Mouse (Mus musculus): ENCODE measurements around the gene Rab2b. TPM values are rescaled to one million over a fixed set of nuclear protein-coding genes. Genes with fewer than 3 reads are reported as not detected.

Rab2b gene
- 16.7 and 16.8 TPM in 2 replicates for polyA plus RNA-seq (2015; fragmentation: Nextera tagmentation; extraction: Ambion mirVana)

- peak; percentile 98 for ATAC-seq (ENCODE audit: borderline replicate concordance, extremely low read depth, low FRiP score, low TSS enrichment)
- Histone ChIP-seq H3K9ac (peak within 1 kb of the TSS; percentile 79), H3K4me1 (peaks cover 13% of the 10 kb centered on the region), H3K36me3 (peaks cover 10% of the 10 kb centered on the region; the same call in 1 of the 2 replicates), H3K4me3 (peak within 1 kb of the TSS; percentile 87), H3K27ac (peak within 1 kb of the TSS; percentile 80), H3K9me3 (no peaks in the 10 kb centered on the region), H3K4me2 (peak within 1 kb of the TSS; percentile 67), H3K27me3 (no peaks in the 10 kb centered on the region)
- 0% methylated on average over 65 of the region's 66 CpGs for WGBS
These were observed at the start of gene Rab2b, which contains the start of gene Tox4 for GRCm38 (mm10) chr14:52278932-52279746. Gene Rab2b (minus strand): TSS chr14:52279545. Gene Tox4 (plus strand): TSS chr14:52279146.

- no peaks in the 10 kb centered on the region for H3K36me3 ChIP-seq
- peak within 1 kb of the TSS; percentile 34 for H3K4me3 ChIP-seq
- WGBS, result 2% methylated on average over 26 of the region's 26 CpGs
- 0 out of 2 replicates have a peak, but pooled peaks cover 11% of the 10 kb centered on the region for H3K4me1 ChIP-seq
- peaks cover 58% of the 10 kb centered on the region for H3K27me3 ChIP-seq
- H3K9me3 ChIP-seq, result no peaks in the 10 kb centered on the region
- no peak within 1 kb of the TSS for H3K27ac ChIP-seq
- peak within 1 kb of the TSS; percentile 71 for H3K4me2 ChIP-seq
- no peak for ATAC-seq (ENCODE audit: borderline replicate concordance, extremely low read depth, low FRiP score, low TSS enrichment)
- peak within 1 kb of the TSS; percentile 20; the same call in 1 of the 2 replicates for H3K9ac ChIP-seq
These were observed 48.8 kb upstream of the Rab2b start, which contains the start of gene Sall2 for GRCm38 (mm10) chr14:52327910-52328812. Gene Sall2 (minus strand): TSS chr14:52328762.

DNA sequence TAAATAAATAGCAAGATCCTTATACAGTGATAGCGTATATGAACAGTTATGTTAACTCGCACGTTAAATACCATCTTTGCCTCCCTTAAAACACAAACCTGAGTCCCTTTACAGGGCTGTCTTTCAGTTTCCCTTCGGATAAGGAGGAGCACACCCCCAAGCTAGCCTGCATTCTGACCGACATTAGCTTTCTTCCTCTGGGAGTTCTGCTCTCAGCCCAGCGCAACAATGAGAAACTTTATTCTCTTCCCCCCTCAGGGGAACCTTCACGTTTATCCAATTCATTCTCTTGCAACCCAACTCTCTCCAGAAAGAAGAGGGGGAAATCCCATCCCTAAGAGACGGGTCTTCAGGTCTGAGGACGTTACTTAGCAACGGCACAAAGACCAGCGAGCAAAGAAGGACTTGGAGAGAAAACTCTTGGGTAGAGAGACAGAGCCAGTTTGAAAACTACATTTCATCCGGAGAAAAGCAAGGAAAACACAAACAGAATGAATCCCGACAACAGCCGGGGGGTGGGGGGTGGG, 48.1 kb upstream of the Rab2b start:
- 0 out of 2 replicates have a peak, but pooled peaks cover 11% of the 10 kb centered on the region for H3K4me1 ChIP-seq
- peak overlapping the region; percentile 71 for H3K4me2 ChIP-seq
- H3K4me3 ChIP-seq, result peak overlapping the region; percentile 34
- no peaks in the 10 kb centered on the region for H3K9me3 ChIP-seq
- WGBS, result 4% methylated on average over 14 of the region's 14 CpGs
- no peaks in the 10 kb centered on the region for H3K36me3 ChIP-seq
- no peak overlapping the region for H3K27ac ChIP-seq
- peaks cover 58% of the 10 kb centered on the region for H3K27me3 ChIP-seq
- no peak for ATAC-seq (ENCODE audit: borderline replicate concordance, extremely low read depth, low FRiP score, low TSS enrichment)
- H3K9ac ChIP-seq, result 0 out of 2 replicates have a peak overlapping the region, but pooled peaks have one; percentile 10

DNA sequence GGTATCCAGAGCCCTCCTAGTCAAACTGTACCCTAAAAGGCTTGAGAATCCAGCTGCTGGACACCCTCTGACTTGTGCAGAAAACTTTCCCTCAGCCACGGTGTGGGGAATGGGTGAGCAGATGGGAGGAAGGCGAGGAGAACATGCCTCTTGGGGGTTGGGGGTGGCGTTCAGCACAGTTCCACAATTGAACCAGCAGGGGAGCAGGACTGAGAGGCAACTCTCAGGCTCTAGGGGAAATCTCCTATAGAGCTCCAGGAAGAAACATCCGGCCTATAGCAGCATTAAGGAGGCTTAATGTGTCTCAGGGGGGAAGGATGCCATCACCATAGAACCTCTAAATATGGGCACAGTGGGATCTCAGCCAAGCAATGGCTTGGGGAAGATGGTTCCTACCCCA, 46.5 kb upstream of the Rab2b start:
- 17% methylated on average over 4 of the region's 4 CpGs for WGBS
- no peak for ATAC-seq (ENCODE audit: borderline replicate concordance, extremely low read depth, low FRiP score, low TSS enrichment)
- no peak overlapping the region for H3K9ac ChIP-seq
- 0 out of 2 replicates have a peak, but pooled peaks cover 11% of the 10 kb centered on the region for H3K4me1 ChIP-seq
- H3K27ac ChIP-seq, result no peak overlapping the region
- H3K9me3 ChIP-seq, result no peaks in the 10 kb centered on the region
- no peaks in the 10 kb centered on the region for H3K36me3 ChIP-seq
- no peak overlapping the region for H3K4me2 ChIP-seq
- H3K27me3 ChIP-seq, result peaks cover 49% of the 10 kb centered on the region
- no peak overlapping the region for H3K4me3 ChIP-seq

DNA sequence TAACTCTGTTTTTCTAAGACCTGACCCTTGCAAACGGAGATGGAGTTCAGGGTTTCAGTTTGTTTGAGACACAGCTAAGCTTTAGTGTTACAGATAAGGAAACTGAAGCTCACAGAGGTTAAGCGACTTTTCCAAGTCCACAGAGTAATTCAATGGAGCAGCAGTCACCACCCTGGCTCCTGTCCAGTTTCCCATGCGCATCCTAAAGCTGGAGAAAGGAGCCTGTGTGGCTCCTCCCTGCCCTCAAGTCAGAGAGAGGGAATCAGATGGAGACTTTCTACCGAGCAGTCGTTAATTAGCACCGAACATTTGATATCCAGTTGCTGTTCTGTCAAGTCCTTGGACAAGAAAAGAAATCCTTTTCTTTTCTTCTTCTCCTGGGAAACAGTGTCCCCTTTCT, 40.0 kb upstream of the Rab2b start:
- no peak overlapping the region for H3K4me2 ChIP-seq
- no peak overlapping the region for H3K9ac ChIP-seq
- no peak for ATAC-seq (ENCODE audit: borderline replicate concordance, extremely low read depth, low FRiP score, low TSS enrichment)
- H3K27ac ChIP-seq, result no peak overlapping the region
- peaks cover 19% of the 10 kb centered on the region for H3K4me1 ChIP-seq
- peaks cover 4% of the 10 kb centered on the region; the same call in 1 of the 2 replicates for H3K36me3 ChIP-seq
- H3K27me3 ChIP-seq, result no peaks in the 10 kb centered on the region
- no peaks in the 10 kb centered on the region for H3K9me3 ChIP-seq
- no peak overlapping the region for H3K4me3 ChIP-seq
- WGBS, result 45% methylated on average over 6 of the region's 6 CpGs

DNA sequence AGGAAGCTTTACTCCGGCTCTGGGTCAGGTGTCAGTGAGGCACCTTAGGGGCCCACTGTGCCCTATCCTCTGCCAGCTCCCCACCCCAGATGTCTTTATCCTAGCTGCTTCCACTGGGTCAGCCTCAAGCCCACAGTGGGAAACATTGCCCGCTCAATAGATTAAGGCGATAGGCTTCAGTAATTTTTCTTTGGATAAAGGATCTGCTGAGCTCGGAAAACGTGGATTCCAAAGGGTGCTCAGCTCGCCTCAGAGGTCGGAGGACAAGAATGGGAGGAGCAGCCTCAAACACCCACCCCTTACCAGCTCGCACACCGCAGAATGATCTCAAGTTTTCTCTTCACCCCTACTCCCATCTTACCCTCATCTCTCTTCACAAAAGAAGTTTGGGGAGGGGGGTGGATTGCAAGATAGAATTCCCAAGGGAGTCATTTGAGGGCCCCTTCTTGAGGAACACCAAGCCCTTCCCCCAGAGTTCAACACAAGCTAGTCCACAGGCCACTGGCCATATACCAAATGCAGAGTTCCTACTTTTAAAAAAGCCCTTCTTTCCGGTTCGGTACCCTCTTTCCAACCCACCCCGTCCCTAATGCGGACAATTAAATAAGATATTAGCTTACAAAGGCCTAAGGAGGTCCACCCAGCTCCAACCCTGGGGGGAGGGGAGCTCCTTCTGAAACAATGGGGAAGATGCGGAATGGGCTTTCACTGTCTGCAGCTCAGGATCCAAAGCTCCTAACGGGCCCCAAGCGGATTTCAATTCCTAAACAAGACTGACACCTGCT, 37.3 kb upstream of the Rab2b start:
- peak; percentile 72 for ATAC-seq (ENCODE audit: borderline replicate concordance, extremely low read depth, low FRiP score, low TSS enrichment)
- peaks cover 31% of the 10 kb centered on the region for H3K36me3 ChIP-seq
- WGBS, result 12% methylated on average over 16 of the region's 16 CpGs
- no peaks in the 10 kb centered on the region for H3K27me3 ChIP-seq
- H3K27ac ChIP-seq, result peak overlapping the region; percentile 89
- H3K9me3 ChIP-seq, result no peaks in the 10 kb centered on the region
- H3K4me2 ChIP-seq, result peak overlapping the region; percentile 86
- peaks cover 40% of the 10 kb centered on the region for H3K4me1 ChIP-seq
- H3K4me3 ChIP-seq, result peak overlapping the region; percentile 76
- H3K9ac ChIP-seq, result peak overlapping the region; percentile 87

- H3K4me3 ChIP-seq, result peak overlapping the region; percentile 76
These were observed 36.6 kb upstream of the Rab2b start for GRCm38 (mm10) chr14:52315792-52316440.

DNA sequence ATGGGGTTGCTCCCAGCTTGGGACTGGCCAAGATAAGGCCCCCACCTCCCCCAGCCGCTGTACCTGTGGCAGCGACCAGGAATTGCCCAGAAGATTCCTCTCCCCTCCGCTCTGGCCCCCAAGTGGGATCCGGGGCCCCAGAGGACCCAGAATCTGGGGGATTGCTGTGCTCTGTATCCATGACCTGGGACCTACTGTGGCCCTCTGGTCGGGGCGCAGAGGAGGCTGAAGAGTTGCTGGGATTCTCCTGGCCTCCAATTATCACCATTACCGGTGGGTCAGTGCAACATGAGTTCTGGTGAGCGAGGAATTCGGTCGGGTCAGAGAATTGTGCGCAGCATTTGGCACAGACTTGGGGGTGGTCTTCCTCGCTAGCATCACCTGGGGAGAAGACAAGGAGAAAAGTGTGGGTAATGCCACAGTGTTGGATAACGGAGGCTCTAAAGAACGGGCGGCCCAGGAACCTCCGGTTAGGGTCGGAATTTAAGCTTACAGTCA, 36.0 kb upstream of the Rab2b start:
- Histone ChIP-seq H3K4me1 (peaks cover 45% of the 10 kb centered on the region), H3K4me3 (peak overlapping the region; percentile 76), H3K9ac (peak overlapping the region; percentile 87), H3K9me3 (no peaks in the 10 kb centered on the region), H3K27me3 (no peaks in the 10 kb centered on the region), H3K27ac (peak overlapping the region; percentile 89), H3K36me3 (peaks cover 36% of the 10 kb centered on the region), H3K4me2 (peak overlapping the region; percentile 86)
- ATAC-seq (ENCODE audit: borderline replicate concordance, extremely low read depth, low FRiP score, low TSS enrichment), result 0 out of 2 replicates have a peak, but pooled peaks have one; percentile 6
- WGBS, result 3% methylated on average over 17 of the region's 17 CpGs

More at GRCm38 (mm10) chr14:52315792-52316440, 36.6 kb upstream of the Rab2b start:
- H3K27ac ChIP-seq, result peak overlapping the region; percentile 89
- ATAC-seq (ENCODE audit: borderline replicate concordance, extremely low read depth, low FRiP score, low TSS enrichment), result peak; percentile 82
- no peaks in the 10 kb centered on the region for H3K9me3 ChIP-seq
- peak overlapping the region; percentile 87 for H3K9ac ChIP-seq
- H3K27me3 ChIP-seq, result no peaks in the 10 kb centered on the region
- H3K4me1 ChIP-seq, result peaks cover 45% of the 10 kb centered on the region
- H3K36me3 ChIP-seq, result peaks cover 36% of the 10 kb centered on the region
- under 1% methylated on average over 32 of the region's 41 CpGs for WGBS
- H3K4me2 ChIP-seq, result peak overlapping the region; percentile 86

DNA sequence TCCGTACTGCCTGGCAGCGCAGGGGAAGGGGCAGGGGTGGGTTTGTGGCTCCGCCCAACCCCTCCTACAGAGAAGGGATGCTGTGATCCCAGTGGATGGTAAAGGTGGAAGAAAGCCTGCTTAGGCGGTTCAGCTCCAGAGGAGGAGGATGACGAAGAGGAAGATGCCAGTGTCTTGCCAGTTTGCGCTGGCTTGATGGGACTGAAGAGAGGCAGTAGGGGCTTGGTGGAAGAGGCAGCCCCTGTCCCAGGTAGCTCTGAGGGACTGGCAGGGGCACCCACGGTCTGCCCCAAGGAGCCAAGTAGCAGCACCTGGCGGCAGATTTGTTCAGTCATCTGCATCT, 35.4 kb upstream of the Rab2b start:
- 37% methylated on average over 8 of the region's 8 CpGs for WGBS
- peak overlapping the region; percentile 87; the same call in 1 of the 2 replicates for H3K9ac ChIP-seq
- H3K4me2 ChIP-seq, result peak overlapping the region; percentile 86
- peaks cover 36% of the 10 kb centered on the region for H3K36me3 ChIP-seq
- peak overlapping the region; percentile 89; the same call in 1 of the 2 replicates for H3K27ac ChIP-seq
- H3K4me1 ChIP-seq, result peaks cover 45% of the 10 kb centered on the region
- H3K9me3 ChIP-seq, result no peaks in the 10 kb centered on the region
- H3K27me3 ChIP-seq, result no peaks in the 10 kb centered on the region
- H3K4me3 ChIP-seq, result peak overlapping the region; percentile 76
- ATAC-seq (ENCODE audit: borderline replicate concordance, extremely low read depth, low FRiP score, low TSS enrichment), result peak; percentile 13; the same call in 1 of the 2 replicates
